Mouse (Mus musculus) gastrocnemius, postnatal 4 days (tissue): ENCODE results near the gene Atp8a2. TPM values are rescaled to one million over a fixed set of nuclear protein-coding genes. Genes with fewer than 3 reads are reported as not detected.
A peak's percentile ranks its signal among the peaks of the same experiment; 100 is the strongest.

ENCODE experiments used
- DNase-seq, 2 experiments: peaks; one replicate each; pipeline ENCODE4 v3.0.0; 2021 to 2022; ENCODE audit warnings: low spot score in 2 of 2, mixed read lengths in 2 of 2
- long read RNA-seq, 2 experiments: library from polyadenylated mRNA; stranded (forward); transcript quantifications; one replicate each; pipeline ENCODE4 v2.0.0; 2021
- total RNA-seq, 2 experiments: library from RNA; stranded (reverse); gene quantifications; 2 replicates each; pipeline ENCODE4 v1.2.3; 2021

The Atp8a2 gene
- 1 to 10 TPM in 1 of 2 experiments, under 1 TPM in 1; 0.91 to 1.1 TPM for total RNA-seq
- long read RNA-seq, experiment 1, partial matches to known transcripts, result 1 of 3 reads
- long read RNA-seq, experiment 1, other reads (novel, unspliced or antisense), result 2 of 3 reads
- long read RNA-seq, experiment 2, full-length matches to known transcripts, result 1 of 5 reads
- long read RNA-seq, experiment 2, partial matches to known transcripts, result 0 of 5 reads
- long read RNA-seq, experiment 2, other reads (novel, unspliced or antisense), result 4 of 5 reads

GRCm38 (mm10) chr14:60196884-60197283, at the start of gene Atp8a2:
TSS of gene Atp8a2 (minus strand) at chr14:60197179.
- DNase-seq, result no peak

DNA sequence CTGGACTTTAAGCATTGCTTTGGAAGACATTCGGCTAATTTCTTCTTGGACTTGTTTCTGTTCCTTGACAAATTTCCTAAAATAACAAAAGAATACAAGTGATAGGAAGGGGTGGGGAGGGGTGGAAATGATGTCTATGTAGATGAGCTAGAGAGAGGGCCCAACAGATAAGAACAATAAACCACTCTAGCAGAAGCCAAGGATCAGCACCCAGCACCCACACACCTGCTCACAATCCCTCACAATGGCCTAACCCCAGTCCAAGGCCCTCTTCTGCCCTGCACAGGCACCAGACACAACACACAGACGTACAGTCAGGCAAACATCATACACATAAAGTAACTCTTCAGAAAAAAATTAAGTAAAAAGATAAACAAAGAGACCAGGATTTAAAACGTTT, 41.6 kb upstream of the Atp8a2 start:
- DNase-seq, result no peak

DNA sequence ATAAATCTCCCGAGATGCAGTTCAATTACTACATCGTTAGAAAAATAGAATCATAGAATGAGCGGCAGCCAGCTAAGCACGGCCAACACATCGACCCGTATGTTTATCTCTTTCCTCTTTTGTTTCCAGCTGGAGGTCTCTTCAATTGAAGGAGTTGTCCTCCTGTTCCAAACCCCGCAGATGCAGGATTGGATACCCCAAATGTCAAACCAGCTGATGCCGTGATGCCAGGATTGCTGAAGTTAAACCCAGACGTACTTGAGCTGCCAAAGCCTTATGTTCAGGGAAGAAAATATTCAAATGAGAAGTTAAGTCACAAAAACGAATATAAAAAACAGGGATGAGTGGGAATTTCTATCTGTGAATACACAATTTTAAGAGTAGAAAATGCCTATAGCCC, 22.9 kb upstream of the Atp8a2 start:
- no peak for DNase-seq

GRCm38 (mm10) chr14:60217616-60218015, 20.6 kb upstream of the Atp8a2 start:
- DNase-seq, result no peak

GRCm38 (mm10) chr14:60216125-60216524, 19.1 kb upstream of the Atp8a2 start:
- no peak for DNase-seq

- DNase-seq, result no peak
These were observed 18.0 kb upstream of the Atp8a2 start for GRCm38 (mm10) chr14:60215000-60215399.

- no peak for DNase-seq
These were observed 17.1 kb upstream of the Atp8a2 start for GRCm38 (mm10) chr14:60214040-60214439.

DNA sequence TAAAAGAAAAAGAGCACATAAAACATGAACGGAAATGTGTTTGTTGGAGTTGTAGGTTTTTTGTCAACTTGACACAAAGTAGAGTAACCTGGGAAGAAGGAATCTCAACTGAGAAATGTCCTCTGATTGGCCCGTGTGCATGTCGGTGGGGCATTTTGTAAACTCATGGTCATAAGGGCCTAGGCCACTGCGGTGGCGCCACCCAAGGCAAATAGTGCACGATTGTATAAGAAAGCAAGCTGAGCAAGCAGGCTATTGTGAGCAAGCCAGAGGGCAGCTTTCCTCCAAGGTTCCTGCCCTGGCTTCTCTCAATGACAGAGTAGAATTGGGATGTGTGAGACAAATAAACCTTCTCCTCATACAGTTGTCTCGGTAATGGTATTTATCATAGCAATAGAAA, 12.2 kb upstream of the Atp8a2 start:
- no peak for DNase-seq

DNA sequence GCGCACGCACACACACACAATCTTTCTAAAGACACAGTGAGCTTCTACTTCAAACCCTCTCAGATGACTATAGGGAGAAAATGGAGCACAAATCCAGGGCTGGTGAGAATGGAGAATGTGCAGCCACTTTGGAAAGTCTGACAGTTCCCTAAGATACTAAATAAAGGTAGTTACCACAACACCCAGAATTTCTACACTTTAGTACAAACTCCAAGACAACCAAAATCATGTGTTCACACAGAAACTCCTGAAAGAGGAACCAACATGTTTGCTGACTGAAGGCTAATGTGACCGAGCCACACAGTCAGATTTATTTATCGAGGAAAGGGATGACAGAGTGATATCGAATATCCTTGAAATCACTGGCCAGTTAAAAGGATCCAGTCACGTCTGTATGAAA, 8.0 kb upstream of the Atp8a2 start:
- DNase-seq, result no peak

GRCm38 (mm10) chr14:60195999-60196398, 980 bp downstream of the Atp8a2 start:
- no peak for DNase-seq

- DNase-seq, result no peak
These were observed 2.4 kb downstream of the Atp8a2 start for GRCm38 (mm10) chr14:60194606-60195005.

DNA sequence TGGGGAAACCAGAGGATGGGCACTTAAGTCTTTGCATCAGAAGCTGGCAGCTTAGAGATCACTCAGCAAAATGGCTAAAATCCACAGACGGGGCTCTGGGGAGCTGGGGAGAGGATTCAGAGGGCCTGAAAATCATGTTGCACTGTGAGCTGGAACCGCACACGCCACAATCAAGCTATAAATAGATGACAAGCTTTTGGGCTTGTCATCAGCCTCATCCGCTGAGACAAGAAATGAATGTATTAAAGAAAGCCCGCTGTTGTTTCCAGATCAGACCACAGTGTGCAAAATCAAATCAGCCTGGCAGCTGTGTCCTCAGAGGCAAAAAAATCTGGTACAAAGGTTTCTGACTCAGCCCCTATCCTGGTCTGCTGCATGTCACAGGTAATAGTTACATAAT, 7.2 kb downstream of the Atp8a2 start:
- DNase-seq, result no peak

DNA sequence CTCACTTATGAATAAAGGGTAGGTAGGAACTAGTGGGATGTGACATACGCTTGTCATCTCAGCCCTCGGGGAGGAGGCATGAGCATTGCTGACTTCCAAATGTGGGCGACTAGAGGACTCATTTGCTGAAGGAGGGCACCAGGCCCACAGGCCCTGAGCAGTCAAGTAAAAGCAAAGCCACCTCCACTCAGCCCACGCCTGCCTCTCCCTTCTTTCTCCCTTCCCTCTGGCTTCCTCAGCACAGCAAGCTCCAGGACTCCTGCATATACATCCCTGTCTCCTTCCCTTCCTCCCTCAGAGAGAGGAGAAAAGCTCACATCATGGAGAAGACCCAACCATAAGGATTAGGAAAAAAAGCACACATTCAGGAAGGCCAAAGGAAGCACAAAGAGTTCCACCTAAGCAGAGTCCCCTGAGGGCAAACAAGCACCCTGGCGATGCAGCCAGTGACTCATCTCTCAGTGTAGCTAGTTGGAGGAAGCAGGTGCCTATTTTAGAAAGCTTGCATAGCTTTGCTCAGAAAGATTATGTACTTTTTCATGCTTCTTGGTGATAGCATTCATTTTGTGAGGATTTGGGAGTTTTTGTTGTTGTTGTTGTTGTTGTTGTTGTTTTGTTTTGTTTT, 8.7 kb downstream of the Atp8a2 start:
- DNase-seq, result no peak

DNA sequence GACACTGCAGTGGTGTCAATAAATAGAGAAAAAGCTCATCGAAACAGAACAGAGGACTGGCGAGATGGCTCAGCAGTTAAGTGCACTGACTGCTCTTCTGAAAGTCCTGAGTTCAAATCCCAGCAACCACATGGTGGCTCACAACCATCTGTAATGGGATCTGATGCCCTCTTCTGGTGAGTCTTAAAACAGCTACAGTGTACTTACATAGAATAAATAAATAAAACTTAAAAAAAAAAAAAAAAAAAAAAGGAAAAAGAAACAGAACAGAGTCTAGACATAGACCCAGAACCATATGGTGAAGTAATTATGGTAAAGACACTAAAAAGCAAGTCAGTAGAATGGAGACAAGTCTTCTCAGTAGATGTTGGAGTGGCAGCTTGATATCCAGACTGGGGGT, 15.7 kb downstream of the Atp8a2 start:
- no peak for DNase-seq

DNA sequence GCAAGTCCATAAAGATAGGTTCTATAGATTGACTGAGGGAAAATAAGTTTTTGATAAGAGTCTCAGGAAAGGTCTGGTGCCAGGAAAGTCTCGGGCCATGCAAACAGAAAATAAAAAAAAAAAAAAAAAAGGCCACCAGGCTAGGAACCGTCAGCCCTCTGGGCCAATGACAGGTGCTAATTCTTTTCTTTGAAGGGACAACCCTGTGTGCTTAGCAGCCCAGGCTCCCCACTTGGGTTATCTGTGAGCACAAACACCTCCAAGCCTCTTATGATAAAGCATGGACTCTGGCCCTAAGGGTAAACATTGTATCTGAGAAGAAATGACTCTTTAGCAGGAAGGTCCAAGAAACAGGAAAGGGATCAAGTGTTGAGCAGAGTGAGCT, 18.4 kb downstream of the Atp8a2 start:
- DNase-seq, result no peak

GRCm38 (mm10) chr14:60177614-60178570, 19.1 kb downstream of the Atp8a2 start:
- no peak for DNase-seq

DNA sequence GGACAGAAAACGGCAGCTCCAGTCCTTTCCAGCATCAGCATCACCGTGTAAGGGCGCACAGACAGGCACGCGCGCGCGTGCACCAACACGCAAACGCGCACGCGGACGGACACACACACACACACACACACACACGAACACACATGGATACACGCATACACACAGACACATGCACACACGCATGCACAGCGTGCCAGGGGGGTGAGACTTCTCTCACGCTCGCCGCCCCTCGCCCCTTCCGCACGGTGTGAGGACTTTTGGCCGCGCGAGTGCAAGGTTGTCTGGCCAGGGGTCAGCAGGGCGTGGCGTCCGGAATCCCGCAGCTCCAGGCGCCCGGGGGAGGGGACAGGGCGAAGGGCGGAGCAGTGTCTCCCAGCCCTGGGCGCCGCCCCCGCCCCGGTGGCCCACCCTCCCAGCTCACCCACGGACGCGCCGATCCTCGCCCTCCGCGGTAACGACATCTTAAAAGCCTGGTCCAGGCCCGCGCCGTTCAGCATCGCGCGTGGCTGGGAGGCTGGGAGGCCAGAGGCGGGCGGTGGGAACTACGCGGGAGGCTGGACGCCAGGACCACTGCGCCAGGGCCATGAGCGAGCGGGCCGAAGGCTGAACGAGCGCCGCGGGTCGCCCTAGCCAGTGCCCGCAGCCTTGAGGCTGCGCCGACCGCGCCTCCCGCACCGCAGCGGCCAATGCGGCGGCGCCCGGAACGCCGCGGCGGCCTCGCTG, 19.9 kb downstream of the Atp8a2 start:
- DNase-seq, result peak; percentile 27 to 28

DNA sequence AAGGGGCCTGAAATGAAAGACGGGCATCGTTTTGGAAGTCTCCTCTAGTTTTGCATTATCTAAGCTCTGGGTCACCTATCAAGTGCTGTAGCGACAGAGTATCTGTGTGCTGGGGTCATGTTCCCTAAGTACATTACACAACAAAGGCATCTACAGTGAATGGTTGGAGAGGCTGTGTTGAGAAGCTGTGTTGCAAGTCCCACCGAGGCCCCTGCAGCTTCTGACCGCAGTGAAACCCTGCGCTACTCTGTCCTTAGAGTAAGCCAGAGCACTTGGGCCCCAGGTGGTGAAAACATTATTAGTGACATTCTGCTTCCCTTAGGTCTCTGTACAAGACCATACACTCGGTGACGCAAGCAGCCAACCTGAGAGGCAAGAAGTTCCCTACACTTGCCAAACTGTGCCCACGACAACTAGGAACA, 20.5 kb downstream of the Atp8a2 start:
- no peak for DNase-seq

- DNase-seq, result no peak
These were observed 24.5 kb downstream of the Atp8a2 start for GRCm38 (mm10) chr14:60172286-60173055.

- no peak for DNase-seq
These were observed 26.0 kb downstream of the Atp8a2 start for GRCm38 (mm10) chr14:60170845-60171610.
